Mouse (Mus musculus) Muller cell, postnatal 12 days (primary cell): Measurements from ENCODE around the gene Ccdc43.

Experiments used
- DNase-seq: peaks from one replicate; pipeline ENCODE4 v3.0.0-alpha.2; 2015; ENCODE audit errors: inconsistent ontology term

The Ccdc43 gene

DNA sequence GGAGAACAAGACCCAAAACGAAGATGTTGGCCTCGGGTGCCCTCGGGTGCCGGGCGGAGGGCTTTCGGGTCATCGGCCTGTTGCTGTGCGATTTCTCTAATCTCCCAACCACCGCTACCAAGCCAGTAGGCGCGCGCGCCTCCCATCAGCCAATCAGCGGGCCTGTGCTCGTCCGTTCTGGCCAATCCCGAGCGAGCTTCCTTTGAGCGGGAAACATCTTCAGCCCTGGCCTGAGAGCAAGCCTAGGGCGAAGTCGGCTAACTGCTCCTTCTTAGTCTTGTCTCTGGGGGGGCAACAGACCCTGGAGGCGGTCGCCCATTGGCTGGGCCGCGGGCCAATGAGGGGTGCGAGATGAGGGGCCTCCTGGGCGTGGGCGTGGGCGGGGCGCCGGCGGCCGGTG, 32.4 kb downstream of the Ccdc43 start:
- DNase-seq: no peak

DNA sequence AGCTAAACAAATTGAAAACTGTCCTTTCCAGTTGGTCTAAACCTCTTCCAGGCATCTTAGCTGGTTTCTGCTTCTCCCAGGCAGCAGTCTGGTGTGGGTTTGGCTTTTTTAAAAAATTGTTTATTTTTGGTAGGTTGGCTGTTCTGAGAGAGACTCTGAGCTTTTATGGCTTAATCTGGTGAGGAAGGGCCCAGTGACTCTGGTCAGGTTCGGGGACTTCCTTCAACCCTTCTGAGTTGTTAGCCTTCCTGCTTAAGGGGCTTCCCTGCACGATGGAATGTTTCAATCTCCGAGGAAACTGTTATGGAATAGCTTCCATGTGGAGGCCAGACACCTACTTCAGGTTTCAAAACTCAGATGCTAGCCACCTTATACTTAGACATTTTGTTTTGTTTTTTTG, 34.2 kb downstream of the Ccdc43 start, which contains the start of gene Meioc:
TSS of gene Meioc (plus strand) at position 301 of the 400 bp plus-strand sequence.
- DNase-seq: no peak

DNA sequence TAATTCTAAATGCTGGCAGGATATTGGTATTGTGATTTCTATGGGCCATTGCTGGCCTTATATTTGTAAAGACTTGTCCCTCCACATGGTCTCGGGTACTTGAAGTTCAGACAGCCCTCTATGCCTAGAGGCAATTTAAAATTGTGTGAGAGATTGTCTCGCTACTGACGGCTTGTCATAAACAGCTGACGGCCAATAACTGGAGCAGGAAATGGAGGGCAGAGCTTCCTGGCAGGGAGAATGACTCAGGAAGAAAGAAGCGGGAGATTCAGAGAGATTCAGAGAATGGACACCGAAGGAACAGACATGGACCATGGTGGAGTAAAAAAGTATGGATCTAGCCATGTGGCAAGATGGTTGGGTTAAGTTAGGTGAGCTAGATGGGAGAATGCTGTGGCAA, 40.7 kb downstream of the Ccdc43 start:
- DNase-seq: no peak

DNA sequence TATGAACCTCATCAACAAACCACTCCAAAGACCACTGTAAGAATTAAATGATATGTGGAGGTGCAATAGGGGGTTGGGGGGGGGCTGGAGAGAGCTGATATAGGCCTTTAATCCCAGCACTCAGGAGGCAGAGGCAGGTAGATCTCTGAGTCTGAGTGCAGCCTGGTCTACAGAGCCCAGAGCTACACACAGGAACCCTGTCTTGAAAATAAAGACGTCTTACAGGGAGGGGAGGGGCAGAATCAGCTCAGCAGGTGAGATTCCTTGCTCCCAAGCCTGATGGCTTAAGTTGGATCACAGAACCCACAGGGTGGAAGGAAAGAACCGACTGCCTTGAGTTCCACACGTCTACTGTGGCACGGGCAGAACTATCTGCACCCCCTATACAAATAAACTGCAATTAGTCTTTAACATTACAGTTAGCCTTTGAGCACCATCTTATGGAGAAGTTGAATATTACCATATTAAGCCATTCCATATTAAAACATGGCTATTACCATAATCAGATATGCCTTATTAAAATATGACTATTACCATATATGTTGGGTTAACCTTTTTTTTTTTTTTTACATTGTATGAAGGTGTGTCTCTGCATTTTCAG, 41.2 kb downstream of the Ccdc43 start:
- peak; percentile 6 for DNase-seq

DNA sequence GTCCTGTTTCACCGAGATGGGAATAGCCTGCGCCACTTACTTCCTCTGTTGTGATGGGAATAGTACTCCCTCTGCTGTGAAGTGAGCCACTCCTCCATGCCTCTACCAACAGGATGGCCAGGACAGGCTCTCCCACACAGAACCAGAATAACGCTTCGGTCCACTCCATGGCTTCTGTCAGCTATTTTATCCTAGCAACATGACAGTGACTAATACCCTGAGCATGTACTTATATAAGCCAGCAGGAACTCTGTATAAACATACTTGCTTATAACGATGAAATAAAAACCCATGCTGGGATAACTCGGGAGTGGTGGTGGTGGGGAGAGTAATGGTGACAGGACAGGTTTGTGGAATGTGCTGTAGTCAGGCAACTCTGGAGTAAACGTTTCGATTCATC, 41.7 kb downstream of the Ccdc43 start:
- DNase-seq: peak; percentile 66

DNA sequence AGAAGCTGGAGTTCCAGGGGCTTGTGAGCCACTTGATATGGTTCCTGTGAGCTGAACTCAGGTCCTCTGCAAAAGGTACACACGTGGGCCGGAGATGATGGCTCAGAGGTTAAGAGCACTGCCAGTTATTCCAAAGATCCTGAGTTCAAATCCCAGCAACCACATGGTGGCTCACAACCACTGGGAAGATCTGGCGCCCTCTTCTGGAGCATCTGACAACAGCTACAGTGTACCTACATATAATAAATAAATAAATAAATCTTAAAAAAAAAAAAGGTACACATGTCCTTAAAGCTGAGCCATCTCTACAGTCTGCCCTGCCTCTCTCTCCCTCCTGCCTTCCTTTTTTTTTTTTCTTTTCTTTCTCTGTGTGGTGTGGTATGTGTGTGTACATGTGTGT, 44.7 kb downstream of the Ccdc43 start:
- no peak for DNase-seq

GRCm38 (mm10) chr11:102651381-102651780, 46.2 kb downstream of the Ccdc43 start:
- peak; percentile 51 for DNase-seq

- DNase-seq: no peak
Observed at GRCm38 (mm10) chr11:102647885-102648284, 49.7 kb downstream of the Ccdc43 start.

GRCm38 (mm10) chr11:102646226-102646625, 51.4 kb downstream of the Ccdc43 start:
- DNase-seq: no peak

GRCm38 (mm10) chr11:102643891-102644382, 53.6 kb downstream of the Ccdc43 start:
- DNase-seq: peak; percentile 88

- no peak for DNase-seq
Observed at GRCm38 (mm10) chr11:102636887-102637286, 60.7 kb downstream of the Ccdc43 start.
